Mouse (Mus musculus) limb, embryonic 15.5 days (tissue): ENCODE data around the gene Fam20a. TPM values are rescaled to one million over a fixed set of nuclear protein-coding genes. Genes with fewer than 3 reads are reported as not detected.

Source experiments
- polyA plus RNA-seq: library from polyadenylated mRNA; unstranded; fragments of >200 nt; fragmentation: Nextera tagmentation; extraction: Ambion mirVana; gene quantifications from 2 replicates; pipeline ENCODE4 v1.2.1, GENCODE M21; 2015

The Fam20a gene
- polyA plus RNA-seq, 1 experiment from 2014 or later = 7.2 TPM

Other genes with a start within 250 kb of the Fam20a start
- gene Arsg, start 248.9 kb downstream of the Fam20a start, polyA plus RNA-seq = 3.5 and 4.8 TPM in 2 replicates
- gene Slc16a6, start 248.7 kb downstream of the Fam20a start, polyA plus RNA-seq = 6.6 and 7.0 TPM in 2 replicates
- gene Wipi1, start 110.3 kb downstream of the Fam20a start, polyA plus RNA-seq = 64.6 and 67.4 TPM in 2 replicates
- gene Prkar1a, start 72.9 kb downstream of the Fam20a start, polyA plus RNA-seq = 309 and 355 TPM in 2 replicates
- gene 1700012B07Rik, start 105.8 kb upstream of the Fam20a start, polyA plus RNA-seq = not detected in 2 replicates